Mouse (Mus musculus): Measurements from ENCODE around the gene Clcn5. TPM values are rescaled to one million over a fixed set of nuclear protein-coding genes. Genes with fewer than 3 reads are reported as not detected.

Clcn5 gene
- total RNA-seq (2012; rRNA removed) (10.3 and 11.0 TPM in 2 replicates), total RNA-seq (2014; rRNA removed) (6.9 and 7.5 TPM in 2 replicates), polyA plus RNA-seq (2012; ENCODE audit: insufficient read length, low read depth) (8.4 and 10.2 TPM in 2 replicates)

DNA sequence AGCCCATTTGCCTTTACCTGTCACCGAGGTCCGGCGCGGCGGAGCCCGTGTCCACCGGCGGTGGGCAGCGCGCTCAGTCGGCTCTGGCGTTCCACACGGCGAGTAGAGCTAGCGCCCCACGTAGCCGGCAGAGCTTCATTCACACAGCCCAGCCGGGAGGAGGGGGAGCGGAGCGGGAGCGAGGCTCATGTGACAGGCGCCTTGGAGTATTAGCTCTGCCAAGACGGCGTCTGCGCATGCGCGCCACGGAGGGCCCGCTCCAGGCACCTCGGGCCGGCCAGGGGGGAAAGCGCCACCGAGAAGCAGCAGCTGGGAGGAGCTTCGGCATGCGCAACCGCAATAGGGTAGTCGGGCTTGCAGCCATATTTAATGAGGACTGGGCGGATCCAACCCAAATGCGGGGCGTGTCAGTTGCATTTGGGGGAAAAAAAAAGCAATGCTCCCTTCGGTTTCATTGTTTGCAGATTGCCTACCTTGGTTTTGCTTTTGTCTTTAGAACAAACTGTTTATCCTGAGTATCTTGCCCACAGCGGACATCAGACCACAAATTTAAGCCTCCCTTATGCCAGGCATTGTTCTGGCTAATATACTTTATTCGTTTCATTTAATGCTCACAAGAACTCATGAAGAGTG is at the start of gene Clcn5:
TSS of gene Clcn5 (minus strand) at position 270 of the 633 bp plus-strand sequence.
- dilution Hi-C loops (cut with MboI; ENCODE audit: extremely low pct_ligation_motif_present, extremely low pct_unique_long_range_greater_than_20kb, low sequenced_read_pairs) = no loop called here
- H3K27ac ChIP-seq (ENCODE audit: insufficient read depth, low read depth) = peak within 1 kb of the TSS; percentile 49

DNA sequence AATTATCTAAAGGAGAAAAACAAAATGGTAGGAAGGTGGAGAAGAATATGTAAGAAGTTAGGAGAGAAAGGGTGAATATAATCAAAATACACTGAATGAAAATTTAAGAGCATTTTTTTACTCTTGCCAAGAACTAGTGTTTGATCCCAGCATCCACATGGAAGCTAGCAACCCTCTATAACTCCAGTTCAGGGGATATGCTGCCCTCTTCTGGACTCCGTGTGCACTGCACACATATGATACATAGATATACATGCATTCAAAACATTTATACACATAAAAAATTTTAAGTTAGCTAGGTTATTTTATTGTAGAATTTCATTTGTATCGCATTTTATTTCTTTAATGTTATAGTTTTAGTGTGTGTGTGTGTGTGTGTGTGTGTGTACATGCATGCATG is 6.3 kb upstream of the Clcn5 start:
- no peak for TF ChIP-seq RCOR1 (conservative IDR thresholded peaks at IDR 0.05; ENCODE audit: low read depth, low read length)
- peak; percentile 14 for TF ChIP-seq RAD21 (IDR thresholded peaks at IDR 0.05; ENCODE audit: low read depth, low read length)
- no peak for TF ChIP-seq NELFE (IDR thresholded peaks at IDR 0.05; ENCODE audit: low read depth, low read length)
- peak in 1 of 2 experiments; percentile 42; a peak in 2 of 4 replicates for TF ChIP-seq CTCF (conservative IDR thresholded peaks at IDR 0.05 in 1 of 2, IDR thresholded peaks at IDR 0.05 in 1 of 2; ENCODE audit: low read depth in 2 of 2, low read length in 2 of 2)
- TF ChIP-seq CHD2 (IDR thresholded peaks at IDR 0.05; ENCODE audit: low read length) = no peak
- no peak for TF ChIP-seq CHD1 (IDR thresholded peaks at IDR 0.05; ENCODE audit: low read depth, low read length)
- peak; percentile 11; the same call in 1 of the 2 replicates for TF ChIP-seq SMC3 (IDR thresholded peaks at IDR 0.05; ENCODE audit: low read depth, low read length)
- TF ChIP-seq MAX (IDR thresholded peaks at IDR 0.05; ENCODE audit: low read length) = no peak
- no peak for TF ChIP-seq POLR2AphosphoS2 (IDR thresholded peaks at IDR 0.05; ENCODE audit: low read depth, low read length)
- in situ Hi-C loops (cut with MboI; ENCODE audit: low pct_ligation_motif_present, low pct_unique_long_range_greater_than_20kb, low sequenced_read_pairs) = no loop called here

More for the DNA sequence above, at the start of gene Clcn5:
- Histone ChIP-seq H3K27me3 (replicated peaks) (no peaks in the 10 kb centered on the region), H3K79me2 (replicated peaks; ENCODE audit: control insufficient read depth, extremely low read depth, insufficient read depth, poor library complexity, severe bottlenecking) (no peaks in the 10 kb centered on the region), H3K9me3 (replicated peaks; ENCODE audit: low read length) (no peaks in the 10 kb centered on the region), H3K36me3 (replicated peaks in 1 of 2; ENCODE audit: control insufficient read depth in 1 of 2, insufficient read depth in 1 of 2, low read length in 1 of 2) (peaks cover 0 to 2% of the 10 kb centered on the region in 2 experiments), H3K4me1 (ENCODE audit: control insufficient read depth in 1 of 2, insufficient read depth in 2 of 2) (no peaks in the 10 kb centered on the region), H3K9ac (ENCODE audit: insufficient read depth, low read depth) (peak within 1 kb of the TSS; percentile 80), H3K4me3 (replicated peaks in 1 of 3; ENCODE audit: low read depth in 2 of 3, low read length in 2 of 3, poor library complexity in 1 of 3) (peak within 1 kb of the TSS; percentile 56 to 82 (median 68)), H3K4me2 (ENCODE audit: insufficient read depth, low read depth, poor library complexity, severe bottlenecking) (peak within 1 kb of the TSS; percentile 61)
- in situ Hi-C loops (cut with MboI; ENCODE audit: low pct_ligation_motif_present, low pct_unique_long_range_greater_than_20kb, low sequenced_read_pairs) = no loop called here
- peak; percentile 31; the same call in 1 of the 2 replicates for TF ChIP-seq BHLHE40 (IDR thresholded peaks at IDR 0.05; ENCODE audit: low read depth, low read length)
- TF ChIP-seq NELFE (IDR thresholded peaks at IDR 0.05; ENCODE audit: low read depth, low read length) = peak; percentile 63; the same call in 1 of the 2 replicates
- peak; percentile 46; the same call in 1 of the 2 replicates for TF ChIP-seq TCF12 (IDR thresholded peaks at IDR 0.05; ENCODE audit: low read depth, low read length)
- TF ChIP-seq SIN3A (IDR thresholded peaks at IDR 0.05; ENCODE audit: low read length) = 0 out of 2 replicates have a peak, but pooled peaks have one; percentile 15
- TF ChIP-seq MEF2A (IDR thresholded peaks at IDR 0.05; ENCODE audit: borderline replicate concordance, low read depth, low read length) = no peak
- TF ChIP-seq MXI1 (IDR thresholded peaks at IDR 0.05; ENCODE audit: low read depth, low read length) = peak; percentile 46; the same call in 1 of the 2 replicates
- peak; percentile 90 for TF ChIP-seq ZNF384 (IDR thresholded peaks at IDR 0.05; ENCODE audit: low read depth, low read length)
- TF ChIP-seq GABPA (IDR thresholded peaks at IDR 0.05; ENCODE audit: insufficient replicate concordance, low read depth, low read length) = no peak
- no peak for TF ChIP-seq ZKSCAN1 (IDR thresholded peaks at IDR 0.05; ENCODE audit: borderline replicate concordance, low read depth, low read length)
- TF ChIP-seq POLR2A (IDR thresholded peaks at IDR 0.05; ENCODE audit: low read depth, low read length) = peak; percentile 67
- TF ChIP-seq ZMIZ1 (IDR thresholded peaks at IDR 0.05; ENCODE audit: low read depth, low read length) = peak; percentile 44; the same call in 1 of the 2 replicates
- 0 out of 2 replicates have a peak, but pooled peaks have one; percentile 8 for TF ChIP-seq ETS1 (conservative IDR thresholded peaks at IDR 0.05; ENCODE audit: low read depth, low read length)
- TF ChIP-seq NRF1 (IDR thresholded peaks at IDR 0.05; ENCODE audit: low read depth, low read length) = peak; percentile 95
- no peak for TF ChIP-seq RAD21 (IDR thresholded peaks at IDR 0.05; ENCODE audit: low read depth, low read length)
- no peak for TF ChIP-seq UBTF (IDR thresholded peaks at IDR 0.05; ENCODE audit: low read depth, low read length)
- 0 out of 2 replicates have a peak, but pooled peaks have one; percentile 8 for TF ChIP-seq IRF4 (IDR thresholded peaks at IDR 0.05; ENCODE audit: low read depth, low read length)
- TF ChIP-seq CHD1 (IDR thresholded peaks at IDR 0.05; ENCODE audit: low read depth, low read length) = no peak
- 0 out of 2 replicates have a peak, but pooled peaks have one; percentile 38 for TF ChIP-seq TBP (conservative IDR thresholded peaks at IDR 0.05; ENCODE audit: low read depth, low read length)
- TF ChIP-seq EP300 (IDR thresholded peaks at IDR 0.05; ENCODE audit: low read length) = no peak
- TF ChIP-seq USF2 (conservative IDR thresholded peaks at IDR 0.05; ENCODE audit: low read depth, low read length) = no peak
- no peak for TF ChIP-seq SMC3 (IDR thresholded peaks at IDR 0.05; ENCODE audit: low read depth, low read length)
- TF ChIP-seq JUN (IDR thresholded peaks at IDR 0.05; ENCODE audit: insufficient read depth, low read depth, low read length) = no peak
- TF ChIP-seq ELF1 (IDR thresholded peaks at IDR 0.05; ENCODE audit: low read depth, low read length) = peak; percentile 17; the same call in 1 of the 2 replicates
- peak; percentile 53 for TF ChIP-seq USF1 (IDR thresholded peaks at IDR 0.05; ENCODE audit: low read depth, low read length)
- TF ChIP-seq HCFC1 (IDR thresholded peaks at IDR 0.05; ENCODE audit: low read depth, low read length) = peak; percentile 28; the same call in 1 of the 2 replicates
- peak; percentile 89 for DNase-seq (ENCODE audit: extremely low read depth)

More for the DNA sequence above, 6.3 kb upstream of the Clcn5 start:
- no peaks in the 10 kb centered on the region for H3K9me3 ChIP-seq (replicated peaks; ENCODE audit: low read length)
- no peak overlapping the region for H3K4me3 ChIP-seq (replicated peaks in 1 of 3; ENCODE audit: low read depth in 2 of 3, low read length in 2 of 3, poor library complexity in 1 of 3)
- H3K4me1 ChIP-seq (ENCODE audit: control insufficient read depth in 1 of 2, insufficient read depth in 2 of 2) = no peaks in the 10 kb centered on the region
- dilution Hi-C loops (cut with MboI; ENCODE audit: extremely low pct_ligation_motif_present, extremely low pct_unique_long_range_greater_than_20kb, low sequenced_read_pairs) = no loop called here
- no peaks in the 10 kb centered on the region for H3K36me3 ChIP-seq (replicated peaks in 1 of 2; ENCODE audit: control insufficient read depth in 1 of 2, insufficient read depth in 1 of 2, low read length in 1 of 2)
- H3K27me3 ChIP-seq (replicated peaks) = no peaks in the 10 kb centered on the region
- DNase-seq (ENCODE audit: extremely low read depth) = peak; percentile 21
- H3K27ac ChIP-seq (ENCODE audit: insufficient read depth, low read depth) = no peak overlapping the region
- no peak overlapping the region for H3K4me2 ChIP-seq (ENCODE audit: insufficient read depth, low read depth, poor library complexity, severe bottlenecking)
- no peaks in the 10 kb centered on the region for H3K79me2 ChIP-seq (replicated peaks; ENCODE audit: control insufficient read depth, extremely low read depth, insufficient read depth, poor library complexity, severe bottlenecking)
- H3K9ac ChIP-seq (ENCODE audit: insufficient read depth, low read depth) = no peak overlapping the region

Data from CH12.LX (cell line).